Mouse (Mus musculus) E14TG2a.4 (cell line): ENCODE data around the gene Pid1.

Experiments used
- CTCF ChIP-seq: conservative IDR thresholded peaks from 2 replicates; pipeline ENCODE4 v1.5.1; 2014; ENCODE audit warnings: low read length
- NANOG ChIP-seq: IDR thresholded peaks from 2 replicates; pipeline ENCODE4 v1.6.1; 2014; ENCODE audit warnings: borderline replicate concordance, low read length, mixed read lengths

- TF ChIP-seq CTCF (no peak), NANOG (no peak)
These were observed 177.1 kb downstream of the Pid1 start for GRCm38 (mm10) chr1:84186756-84187437.
